Mouse (Mus musculus) olfactory bulb, adult 2 months (tissue): Measurements from ENCODE around the gene Ncstn.

Experiments
- CTCF ChIP-seq: fragments of 200-500 bp; IDR thresholded peaks from 2 replicates; pipeline ENCODE4 v1.5.1; 2012; ENCODE audit warnings: low read depth, mild to moderate bottlenecking, low read length, moderate library complexity; ENCODE audit not compliant: insufficient read depth
- POLR2A ChIP-seq: fragments of 200-500 bp; IDR thresholded peaks from 2 replicates; pipeline ENCODE4 v1.6.1; 2012; ENCODE audit warnings: mild to moderate bottlenecking, low read depth, low read length, moderate library complexity; ENCODE audit not compliant: insufficient read depth

DNA sequence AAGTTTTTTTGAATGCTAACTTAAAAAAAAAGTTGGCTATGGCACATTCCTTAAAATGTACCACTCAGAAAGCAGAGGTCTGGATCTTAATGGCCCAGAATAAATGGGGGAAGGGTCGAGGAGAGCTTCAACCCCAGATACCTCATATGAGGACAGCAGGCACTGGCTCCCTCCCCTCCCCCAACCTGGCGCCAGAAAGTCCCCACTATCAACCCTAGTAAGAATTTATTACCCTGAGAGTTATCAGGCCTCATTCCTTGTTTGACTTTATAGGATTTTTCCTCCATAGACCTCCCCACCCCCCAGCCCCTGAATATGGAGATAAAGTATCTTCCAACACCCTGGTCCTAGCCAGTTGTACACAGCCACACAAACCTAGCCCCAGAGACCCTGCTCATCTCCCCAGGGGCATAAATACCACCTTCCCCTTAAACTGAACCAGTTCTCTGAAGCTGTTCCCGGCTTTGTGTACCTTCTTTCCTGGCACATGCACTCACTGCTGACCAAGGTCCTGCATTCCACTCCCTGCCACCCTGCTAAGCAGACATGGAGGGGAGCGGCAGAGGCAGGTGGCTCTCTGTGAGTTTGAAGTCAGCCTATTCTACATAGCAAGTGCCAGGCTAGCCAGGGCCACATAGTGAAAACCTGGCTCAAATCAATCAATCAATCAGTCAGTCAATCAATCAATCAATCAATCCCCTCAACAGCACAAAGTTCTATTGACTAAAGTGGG lies 19.1 kb downstream of the Ncstn start:
- TF ChIP-seq POLR2A, result no peak
- no peak for TF ChIP-seq CTCF
